Mouse (Mus musculus) small intestine, adult 2 months (tissue): Measurements from ENCODE around the gene Ets1.

Experiments used
- CTCF ChIP-seq: fragments of 200-500 bp; IDR thresholded peaks from 2 replicates; pipeline ENCODE4 v1.5.1; 2012; ENCODE audit warnings: low read depth, mild to moderate bottlenecking, control low read depth, inconsistent platforms, low read length, moderate library complexity, mixed read lengths; ENCODE audit not compliant: insufficient replicate concordance, insufficient read length; ENCODE audit errors: extremely low read depth
- POLR2A ChIP-seq: fragments of 200-500 bp; IDR thresholded peaks from 2 replicates; pipeline ENCODE4 v1.6.1; 2012; ENCODE audit warnings: low read depth, mild to moderate bottlenecking, control low read depth, inconsistent platforms, low read length, moderate library complexity

DNA sequence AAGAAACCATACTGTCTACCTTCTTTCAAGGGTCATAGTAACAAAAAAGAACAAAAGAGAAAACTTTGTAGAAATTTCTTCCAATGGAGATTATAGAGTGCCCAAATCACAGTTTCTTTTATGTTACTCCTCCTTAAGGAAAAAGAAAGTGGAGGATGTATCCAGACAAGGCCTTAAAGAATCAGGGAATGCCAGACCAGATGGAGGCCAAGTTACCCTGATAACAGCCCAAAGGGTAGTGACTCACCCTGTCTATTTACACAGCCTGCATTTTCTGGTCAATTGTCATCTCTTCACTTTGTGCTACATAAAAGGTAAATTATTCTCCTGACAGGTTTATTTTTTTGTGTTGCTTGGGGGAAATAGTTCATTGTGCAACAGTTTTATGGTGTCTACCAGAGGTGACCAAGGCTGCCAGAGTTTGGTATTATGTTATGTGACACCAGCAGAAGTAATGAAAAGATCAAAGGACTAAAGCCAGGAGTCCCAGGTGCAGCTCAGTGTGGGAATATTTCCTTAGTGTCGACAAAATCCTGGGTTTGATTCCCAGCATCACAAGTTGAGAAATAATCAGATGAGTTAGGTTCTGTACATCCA is 6.5 kb upstream of the Ets1 start:
- TF ChIP-seq CTCF: no peak
- no peak for TF ChIP-seq POLR2A
